Mouse (Mus musculus): Measurements from ENCODE around the gene Eef2k.
"Not testable (repeated sequence)": the region's sequence is repeated elsewhere in the genome, so short reads cannot be mapped to it uniquely, and the experiment has no call there.

Gene Eef2k

DNA sequence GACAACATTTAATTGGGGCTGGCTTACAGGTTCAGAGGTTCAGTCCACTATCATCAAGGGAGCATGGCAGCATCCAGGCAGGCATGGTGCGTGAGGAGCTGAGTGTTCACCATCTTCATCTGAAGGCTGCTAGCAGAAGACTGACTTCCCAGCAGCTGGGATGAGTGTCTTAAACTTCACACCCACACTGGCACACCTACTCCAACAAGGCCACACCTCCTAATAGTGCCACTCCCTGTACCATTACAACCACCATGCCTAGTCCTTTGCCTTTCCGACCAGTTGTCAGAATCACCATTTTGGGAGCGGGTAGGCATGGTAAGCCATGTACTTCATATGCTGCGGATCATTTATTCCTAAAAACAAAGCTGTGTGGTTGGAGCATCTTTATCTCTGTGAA lies 38.1 kb downstream of the Eef2k start:
- DNase-seq (ENCODE audit: low spot score) = no peak

DNA sequence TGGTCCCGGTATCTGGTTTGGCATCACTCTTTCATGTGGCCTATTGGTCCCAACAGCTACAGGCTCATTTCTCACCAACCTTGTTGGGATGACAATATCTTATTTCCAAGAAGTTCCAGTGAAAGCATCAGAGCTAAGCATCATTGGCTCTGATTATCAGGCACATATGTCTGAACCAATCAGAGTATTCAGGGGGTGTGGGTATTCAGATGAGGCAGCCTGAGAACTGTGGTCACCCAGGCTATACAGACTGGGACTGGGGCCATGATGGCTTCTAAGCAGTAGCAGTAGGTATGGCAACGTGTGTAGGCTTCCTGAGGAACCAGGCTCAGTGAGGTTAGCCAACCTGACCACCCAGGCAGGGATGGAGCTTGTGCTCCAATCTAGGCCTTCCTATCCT lies 38.8 kb downstream of the Eef2k start:
- DNase-seq (ENCODE audit: low spot score) = no peak

DNA sequence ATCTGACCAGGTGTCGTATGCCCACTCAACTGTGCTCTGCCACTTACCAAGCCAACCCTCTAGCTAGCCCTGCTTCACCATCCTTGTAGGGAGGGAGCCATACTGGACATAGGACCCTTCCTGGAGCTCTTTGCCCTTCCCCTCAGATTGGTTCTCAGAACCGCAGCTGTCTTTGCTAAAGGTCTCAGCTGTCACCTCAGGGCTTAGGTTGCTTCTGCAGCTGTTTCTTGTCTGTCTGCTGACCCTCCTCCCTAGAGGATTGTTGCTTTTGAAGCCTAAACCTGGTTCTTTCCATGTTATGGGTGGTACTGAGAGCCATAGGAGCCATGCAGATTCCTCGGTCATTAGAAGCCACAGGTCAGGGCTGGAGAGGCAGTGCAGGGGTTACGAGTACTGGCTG lies 40.0 kb downstream of the Eef2k start:
- DNase-seq (ENCODE audit: low spot score) = no peak

DNA sequence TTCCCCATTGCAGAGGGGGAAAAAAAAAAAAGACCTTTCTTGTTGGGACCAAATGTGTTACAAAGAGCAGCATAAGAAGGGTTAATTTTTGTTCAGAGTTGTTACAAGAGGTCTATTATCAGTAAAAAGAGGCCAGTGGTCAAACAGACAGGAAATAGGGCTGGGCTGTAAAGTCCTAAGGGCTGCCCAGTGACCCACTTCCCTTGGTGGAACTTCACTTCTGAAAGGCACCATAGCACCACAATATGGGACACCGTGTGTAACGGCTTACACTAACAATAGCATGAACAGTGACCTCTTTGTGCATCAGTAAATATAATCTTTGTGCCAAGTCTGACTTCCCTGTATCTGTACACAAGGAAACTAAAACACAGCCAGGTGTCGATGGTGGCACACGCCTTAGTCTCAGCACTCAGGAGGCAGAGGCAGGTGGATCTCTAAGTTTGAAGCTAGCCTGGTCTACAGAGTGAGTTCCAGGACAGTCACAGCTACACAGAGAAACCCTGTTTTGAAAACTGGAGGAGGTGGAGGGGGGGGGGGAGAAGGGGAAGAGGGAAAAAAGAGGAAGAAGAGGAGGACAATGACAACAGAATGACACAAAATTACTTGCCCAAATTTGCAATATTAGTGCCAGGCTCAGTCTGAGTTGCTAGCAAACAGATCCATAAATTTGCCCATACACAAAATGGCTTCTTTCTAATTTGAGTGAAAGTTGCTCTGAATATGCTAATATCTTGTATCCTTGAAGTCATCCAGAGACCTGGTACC lies 41.1 kb downstream of the Eef2k start:
- no peak for DNase-seq (ENCODE audit: low spot score)

DNA sequence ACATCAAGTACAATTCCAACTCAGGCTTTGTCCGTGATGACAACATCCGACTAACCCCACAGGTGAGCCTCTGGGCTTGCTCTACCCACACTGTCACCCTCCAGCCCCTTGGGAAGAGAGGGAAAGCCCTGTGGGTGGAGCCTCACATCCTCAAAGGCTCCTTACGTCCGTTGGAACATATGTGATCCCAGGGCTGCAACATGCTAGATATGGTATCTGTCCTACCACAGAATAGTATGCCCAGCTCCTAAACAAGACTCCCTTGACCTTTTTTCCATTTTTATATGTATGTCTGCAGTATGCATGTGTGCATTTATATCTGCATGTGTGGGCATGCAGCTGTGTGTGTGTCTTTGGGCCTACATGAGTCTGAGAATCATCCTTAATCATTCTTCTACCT lies 42.1 kb downstream of the Eef2k start:
- DNase-seq (ENCODE audit: low spot score) = no peak

DNA sequence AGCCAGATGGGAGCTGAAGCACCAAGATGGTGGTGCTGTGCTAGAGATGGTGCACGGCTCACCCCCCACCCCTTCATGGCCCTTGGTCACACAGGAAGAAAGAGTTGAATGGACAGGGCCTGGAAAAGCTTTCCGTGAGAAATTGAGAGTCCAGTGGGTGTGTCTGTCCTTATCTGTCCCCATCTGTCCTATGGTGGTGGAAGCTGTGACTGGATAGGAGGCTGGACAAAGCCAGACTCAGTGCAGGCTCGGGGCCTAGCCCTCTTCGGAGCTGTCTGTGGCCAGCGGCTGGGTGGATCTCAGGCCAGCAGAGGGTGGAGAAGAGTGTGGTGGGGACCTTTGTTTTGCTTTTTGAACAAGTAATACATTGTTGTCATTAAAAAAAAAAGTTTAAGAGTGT lies 50.5 kb downstream of the Eef2k start:
- no peak for DNase-seq (ENCODE audit: low spot score)

DNA sequence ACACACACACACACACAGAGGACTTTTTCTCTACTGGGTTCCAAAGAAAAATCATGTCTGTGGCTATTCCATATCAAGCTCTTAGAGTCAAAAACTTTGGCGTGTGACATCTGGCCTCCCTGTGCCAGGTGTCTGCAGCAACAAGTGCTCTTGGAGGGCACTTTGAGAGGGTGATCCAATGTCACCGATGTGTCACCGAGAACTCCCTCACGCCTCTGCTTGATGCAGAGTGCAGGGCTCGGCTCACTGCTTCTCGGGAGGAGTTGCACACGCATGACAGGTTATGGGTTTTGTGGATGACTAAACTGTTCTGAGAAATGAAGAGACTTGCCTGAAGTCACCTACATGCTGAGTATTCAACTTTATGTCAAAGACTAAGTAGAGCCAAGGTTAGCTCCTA lies 54.4 kb downstream of the Eef2k start:
- DNase-seq (ENCODE audit: low spot score) = no peak

DNA sequence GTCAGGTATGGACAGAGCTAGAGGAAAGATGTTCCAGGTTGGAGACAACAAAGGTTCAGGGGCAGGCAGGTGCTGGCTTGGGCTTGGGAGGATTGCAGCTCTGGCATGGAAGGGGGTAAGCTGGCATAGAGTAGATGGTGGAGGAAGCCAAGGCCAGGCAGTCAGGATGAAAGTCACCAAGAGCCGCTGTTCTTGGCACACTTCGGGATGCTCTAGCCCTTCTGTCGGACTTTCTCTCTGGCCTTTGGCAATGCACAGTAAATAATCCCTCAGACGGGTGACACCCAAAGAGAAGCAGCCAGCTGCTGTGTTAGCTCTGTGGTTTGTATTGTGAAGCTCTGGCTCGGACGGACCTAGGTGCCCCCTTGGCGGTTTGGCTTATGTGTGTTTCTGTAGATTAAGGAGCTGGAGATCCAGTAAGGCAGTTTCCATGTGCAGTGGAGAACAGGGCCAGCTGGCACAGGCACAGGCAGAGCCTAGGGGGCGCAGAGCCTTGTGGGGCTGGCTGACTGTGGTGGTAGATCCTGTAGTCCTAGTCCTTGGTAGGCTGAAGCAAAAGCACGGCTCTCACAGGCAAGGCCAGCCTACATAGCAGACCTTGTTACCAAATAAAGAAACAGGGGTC lies 55.2 kb downstream of the Eef2k start:
- DNase-seq (ENCODE audit: low spot score) = no peak

DNA sequence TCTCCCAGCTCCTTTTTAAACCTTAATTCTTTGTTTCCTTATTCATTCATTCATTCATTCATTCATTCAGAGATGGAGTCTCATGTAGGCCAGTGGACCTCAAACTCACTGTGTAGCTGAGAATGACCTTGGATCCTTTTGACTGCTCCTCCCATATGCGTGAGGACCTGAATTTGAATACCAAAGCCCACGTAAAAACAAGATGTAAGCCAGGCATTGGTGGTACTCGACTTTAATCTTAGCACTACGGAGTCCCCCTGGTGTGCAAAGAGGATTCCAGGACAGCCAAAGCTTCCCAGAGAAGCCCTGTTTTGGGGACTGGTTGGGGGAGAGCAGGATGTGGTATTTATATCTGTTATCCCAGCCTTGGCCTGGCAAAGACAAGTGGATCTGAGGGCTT lies 57.6 kb downstream of the Eef2k start:
- no peak for DNase-seq (ENCODE audit: low spot score)

DNA sequence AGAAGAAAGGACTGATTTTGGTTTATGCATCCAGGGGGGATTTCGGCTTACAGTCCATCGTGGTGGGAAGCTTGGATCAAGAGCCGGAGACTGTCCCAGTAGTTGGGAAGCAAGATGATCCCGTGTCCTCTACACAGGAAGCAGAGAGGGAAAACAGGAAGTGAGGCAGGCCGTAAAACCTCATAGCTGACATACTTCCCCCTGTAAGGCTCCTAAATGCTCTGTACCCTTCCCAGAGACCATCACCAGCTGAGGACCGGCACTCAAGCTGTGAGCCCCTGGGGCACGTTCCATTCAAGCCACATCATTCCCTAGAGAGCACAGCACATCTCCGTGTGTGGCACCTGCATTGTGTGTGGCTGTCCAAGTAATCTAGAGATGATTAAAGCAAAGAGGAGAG lies 59.1 kb downstream of the Eef2k start:
- no peak for DNase-seq (ENCODE audit: low spot score)

DNA sequence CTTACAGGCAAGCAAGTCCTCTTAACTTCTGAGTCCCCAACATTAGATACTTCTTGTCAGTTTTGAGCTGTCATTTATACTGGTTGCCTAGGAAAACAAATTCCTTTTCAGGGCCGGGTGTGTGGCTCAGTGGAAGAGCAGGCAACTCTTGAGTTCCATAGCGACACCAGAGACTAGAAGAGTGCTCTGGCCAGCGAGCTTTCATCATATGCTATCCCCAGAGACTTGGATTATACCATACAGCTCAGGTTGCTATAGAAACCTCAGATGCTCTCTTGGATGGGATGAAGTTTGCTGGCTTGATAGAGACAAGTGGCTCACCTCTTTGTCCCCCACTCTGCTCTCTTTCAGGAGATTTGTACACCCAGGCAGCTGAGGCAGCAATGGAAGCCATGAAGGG lies 60.3 kb downstream of the Eef2k start:
- no peak for DNase-seq (ENCODE audit: low spot score)

DNA sequence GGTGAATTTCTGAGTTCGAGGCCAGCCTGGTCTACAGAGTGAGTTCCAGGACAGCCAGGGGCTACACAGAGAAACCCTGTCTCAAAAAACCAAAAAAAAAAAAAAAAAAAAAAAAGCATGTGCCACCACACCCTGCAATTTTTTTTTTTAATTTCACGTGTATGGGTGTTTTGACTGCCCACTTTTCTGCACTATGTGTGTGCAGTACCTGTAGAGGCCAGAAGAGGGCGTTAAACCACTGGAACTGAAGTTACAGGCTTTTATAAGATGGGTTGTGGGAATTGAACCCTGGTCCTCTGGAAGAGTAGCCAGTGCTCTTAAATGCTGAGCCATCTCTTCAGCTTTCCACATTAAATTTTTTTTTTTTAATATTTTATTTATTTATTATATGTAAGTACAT lies 67.5 kb downstream of the Eef2k start:
- not testable (repeated sequence) for DNase-seq (ENCODE audit: low spot score)

DNA sequence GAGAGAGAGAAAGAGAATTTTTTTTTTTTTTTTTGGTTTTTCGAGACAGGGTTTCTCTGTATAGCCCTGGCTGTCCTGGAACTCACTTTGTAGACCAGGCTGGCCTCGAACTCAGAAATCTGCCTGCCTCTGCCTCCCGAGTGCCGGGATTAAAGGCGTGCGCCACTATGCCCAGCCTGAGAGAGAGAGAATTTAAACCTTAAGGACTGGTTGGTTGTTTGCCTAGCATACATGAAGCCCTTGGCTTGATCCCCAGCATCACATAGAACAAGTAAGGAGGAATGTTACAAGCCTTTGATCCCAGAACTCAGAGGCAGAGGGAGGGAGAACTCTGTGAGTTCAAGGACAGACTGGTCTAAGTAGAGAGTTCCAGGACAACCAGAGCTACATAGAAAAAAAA lies 68.6 kb downstream of the Eef2k start:
- not testable (repeated sequence) for DNase-seq (ENCODE audit: low spot score)

DNA sequence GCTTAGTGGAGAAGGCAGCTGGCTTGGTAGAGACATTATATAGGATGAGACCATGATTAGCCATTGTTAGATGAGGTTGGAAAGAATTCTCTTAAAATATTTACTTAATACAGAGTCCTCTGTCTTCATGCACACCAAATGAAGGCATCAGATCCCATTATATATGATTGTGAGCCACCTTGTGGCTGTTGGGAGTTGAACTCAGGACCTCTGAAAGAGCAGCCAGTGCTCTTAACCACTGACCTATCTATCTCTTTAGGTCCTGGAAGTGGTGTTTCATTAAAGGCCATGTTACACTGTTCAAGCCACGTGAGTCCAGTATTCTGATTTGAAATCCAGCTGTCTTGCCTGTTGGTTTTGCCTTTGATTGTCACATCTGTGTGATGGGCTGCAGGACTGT lies 70.7 kb downstream of the Eef2k start:
- no peak for DNase-seq (ENCODE audit: low spot score)

DNA sequence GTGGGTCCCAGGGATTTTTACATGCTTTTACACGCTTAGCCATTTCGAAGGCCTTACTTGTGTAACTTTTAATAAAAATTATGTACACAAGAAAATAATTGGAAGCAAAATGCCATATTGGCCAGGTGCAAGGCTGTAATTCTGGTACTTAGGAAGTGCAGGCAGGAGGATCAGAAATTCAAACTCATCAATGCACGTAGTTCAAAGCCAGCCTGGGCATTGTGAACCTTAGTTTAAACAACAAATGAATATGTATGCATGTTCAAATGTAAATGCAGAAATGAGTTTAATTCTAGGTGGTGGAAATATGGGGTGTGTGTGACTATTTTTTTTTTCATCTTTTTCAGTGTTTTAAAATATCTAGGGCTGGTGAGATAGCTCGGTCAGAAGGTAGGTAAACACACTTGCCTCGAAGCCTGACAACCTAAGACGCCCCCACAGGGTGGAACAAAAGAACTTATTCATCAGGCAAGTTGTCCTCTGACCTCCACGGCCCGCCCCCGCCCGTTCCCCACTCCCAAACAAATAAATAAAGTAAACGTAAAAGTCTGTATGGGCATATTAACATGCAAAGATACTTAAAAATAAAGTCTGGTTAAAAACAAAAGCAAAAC lies 73.7 kb downstream of the Eef2k start:
- no peak for DNase-seq (ENCODE audit: low spot score)

DNA sequence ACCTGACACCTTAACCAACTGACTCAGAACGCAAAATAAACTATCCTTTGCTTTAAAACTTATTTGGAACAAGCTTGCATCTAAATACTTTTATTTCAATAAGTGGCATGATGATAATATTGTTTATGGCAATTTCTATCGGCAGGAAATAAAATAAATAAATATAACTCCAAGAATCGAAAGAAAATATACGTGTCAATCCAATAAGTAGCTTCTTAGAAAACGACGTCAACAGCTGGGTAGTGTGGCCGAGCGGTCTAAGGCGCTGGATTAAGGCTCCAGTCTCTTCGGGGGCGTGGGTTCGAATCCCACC lies 74.6 kb downstream of the Eef2k start:
- no peak for DNase-seq (ENCODE audit: low spot score)

DNA sequence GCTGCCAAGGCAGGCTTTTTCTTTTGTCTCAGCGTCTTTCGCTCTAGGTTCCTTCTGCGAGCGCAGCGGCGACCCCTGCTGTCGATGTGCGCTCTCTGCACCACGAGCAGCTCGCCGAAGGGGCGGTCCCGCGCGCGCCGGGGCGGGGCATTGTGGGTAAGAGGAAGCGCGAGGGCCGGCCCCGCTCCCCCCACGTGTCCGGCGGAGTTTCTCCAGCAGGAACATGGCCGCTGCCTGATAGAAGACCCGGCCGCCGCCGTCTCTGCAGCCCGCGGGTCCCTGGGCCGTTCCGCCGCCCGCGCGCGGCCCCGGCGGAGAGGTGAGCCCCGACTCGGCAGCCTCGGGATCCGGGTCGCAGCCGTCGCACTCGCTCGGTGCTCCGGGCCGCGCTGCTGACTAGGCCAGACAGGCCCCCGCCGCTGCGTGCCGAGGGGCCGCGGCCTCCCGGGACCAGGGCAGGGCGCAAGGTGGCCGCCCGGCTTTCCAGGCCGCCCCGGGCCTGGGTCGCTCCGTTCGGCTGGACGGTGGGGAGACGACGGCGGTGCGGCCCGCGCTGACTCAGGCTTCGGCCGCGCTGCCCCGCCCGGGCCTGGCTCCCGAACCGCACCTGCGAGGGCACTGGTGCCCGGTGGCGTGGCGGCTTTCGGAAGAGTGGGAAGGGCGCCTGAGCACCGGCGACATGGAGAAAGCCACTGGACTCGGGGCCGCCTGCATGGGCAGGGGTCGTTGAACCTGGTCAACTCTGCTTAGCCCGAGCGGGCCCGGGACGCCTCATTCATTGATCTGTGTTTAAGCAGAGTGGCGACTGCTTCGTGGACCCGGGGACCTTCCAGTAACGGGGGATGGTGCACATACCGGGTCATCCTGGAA lies 75.2 kb downstream of the Eef2k start, which contains the start of gene Polr3e:
Polr3e (plus strand) TSS at position 153 of the 870 bp plus-strand sequence.
- DNase-seq (ENCODE audit: low spot score) = peak; percentile 99

DNA sequence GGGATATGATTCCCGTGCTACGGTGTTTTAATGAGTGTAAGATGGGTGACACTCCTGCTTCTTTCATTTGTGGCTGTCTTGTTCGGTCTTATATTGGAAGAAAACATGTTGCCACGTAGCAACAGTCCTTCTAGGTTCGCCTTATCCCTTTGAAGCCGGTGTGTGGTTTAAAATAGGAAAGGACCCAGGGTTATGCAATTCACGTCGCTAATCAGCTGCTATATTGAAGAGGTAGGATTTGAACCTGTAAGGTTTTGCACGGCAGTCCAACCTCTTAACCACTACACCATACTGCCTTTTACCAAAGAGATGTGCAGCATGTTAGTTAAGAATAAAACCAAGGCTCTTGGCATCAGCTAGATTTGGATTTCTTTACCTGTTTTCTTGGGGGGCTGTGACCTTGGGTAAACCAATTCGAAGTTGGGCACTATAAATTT lies 75.9 kb downstream of the Eef2k start:
- peak; percentile 83 for DNase-seq (ENCODE audit: low spot score)

DNA sequence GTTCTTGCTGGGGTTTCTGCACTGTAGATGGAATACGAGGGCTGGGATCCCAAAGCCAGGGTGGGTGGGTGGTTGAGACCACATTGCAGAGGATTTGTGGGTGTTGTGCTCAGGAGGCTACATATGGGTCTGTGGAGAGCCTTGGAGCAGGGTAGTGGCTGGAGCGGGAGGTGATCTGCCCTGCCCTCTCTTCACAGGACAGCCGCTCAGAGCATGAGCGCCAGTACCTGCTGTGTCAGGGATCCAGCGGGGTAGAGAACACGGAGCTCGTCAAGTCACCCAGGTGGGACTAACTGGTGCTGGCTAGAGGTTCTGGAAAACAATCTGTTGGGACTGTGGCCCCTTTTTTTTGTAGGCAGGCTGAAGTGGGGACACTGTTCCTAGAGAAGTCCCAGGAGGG lies 90.5 kb downstream of the Eef2k start:
- DNase-seq (ENCODE audit: low spot score) = no peak

DNA sequence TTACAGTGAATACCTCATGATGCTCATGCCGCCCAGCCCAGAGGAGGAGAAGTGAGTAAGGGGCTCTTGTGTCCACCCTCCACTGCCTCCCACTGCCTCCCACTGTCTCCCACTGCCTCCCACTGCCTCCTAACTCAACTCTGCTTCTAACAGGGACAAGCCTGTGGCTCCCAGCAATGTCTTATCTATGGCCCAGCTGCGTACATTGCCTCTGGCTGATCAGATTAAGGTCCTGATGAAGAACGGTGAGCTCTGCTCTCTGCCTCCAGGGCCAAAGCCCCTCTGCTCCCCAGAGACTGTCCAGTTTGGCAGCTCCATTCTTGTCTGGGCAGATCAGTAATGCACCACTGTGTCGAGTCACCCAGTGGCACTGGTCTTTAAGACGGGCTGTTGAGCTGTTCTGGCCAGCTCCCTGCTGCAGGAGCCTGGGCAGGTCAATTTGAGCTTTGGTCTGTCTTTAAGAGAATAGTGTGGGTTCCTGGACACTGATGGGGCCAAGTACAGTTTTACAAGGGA lies 91.1 kb downstream of the Eef2k start:
- DNase-seq (ENCODE audit: low spot score) = no peak

DNA sequence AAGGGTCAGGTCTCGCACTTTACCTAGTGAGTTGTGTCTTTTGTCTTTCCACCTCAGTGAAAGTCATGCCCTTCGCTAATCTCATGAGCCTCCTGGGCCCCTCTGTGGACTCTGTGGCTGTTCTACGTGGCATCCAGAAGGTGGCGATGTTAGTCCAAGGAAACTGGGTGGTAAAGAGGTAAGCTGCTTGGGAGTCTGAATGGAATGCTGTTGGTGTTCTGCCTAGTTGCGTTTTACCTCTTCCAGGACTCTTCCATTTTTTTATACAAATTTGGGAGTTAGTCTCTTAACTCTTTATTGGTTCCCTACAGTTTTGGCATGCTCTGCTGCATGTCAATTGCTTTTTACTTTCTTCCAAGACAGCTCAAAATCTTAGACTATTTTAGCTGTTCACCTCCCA lies 92.1 kb downstream of the Eef2k start:
- DNase-seq (ENCODE audit: low spot score) = peak; percentile 58

DNA sequence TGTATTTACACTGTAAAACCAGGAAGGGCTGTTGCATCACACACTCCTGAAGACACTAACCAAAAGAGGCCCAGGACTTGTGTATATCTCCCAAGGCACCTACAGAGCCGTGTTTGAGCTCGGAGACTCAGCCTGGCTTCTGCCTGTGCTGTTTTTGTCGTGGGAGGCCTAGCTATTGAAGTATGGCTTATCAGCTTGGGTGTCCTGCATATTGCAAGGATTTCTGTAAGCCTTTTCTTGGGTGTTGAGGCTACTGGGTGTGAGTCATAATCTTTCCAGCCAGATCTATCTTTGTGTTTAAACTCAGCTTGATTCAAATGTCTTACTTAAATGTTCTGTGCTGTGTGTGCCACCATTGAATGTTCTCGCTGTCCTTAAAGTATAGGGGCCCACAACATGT lies 93.9 kb downstream of the Eef2k start:
- no peak for DNase-seq (ENCODE audit: low spot score)

Measured in yolk sac, embryonic 10.5 days (tissue).